Mouse (Mus musculus) CH12.LX (cell line): ENCODE data around the gene Fbxl17.

ENCODE experiments used
- CTCF ChIP-seq, 2 experiments: IDR thresholded peaks in 1 of 2; conservative IDR thresholded peaks in 1 of 2; 2 replicates each; pipeline ENCODE4 v1.5.1; 2011 to 2012; ENCODE audit warnings: low read depth in 2 of 2, low read length in 2 of 2, improper control_type of control experiment in 1 of 2, inconsistent platforms in 1 of 2, mild to moderate bottlenecking in 1 of 2, moderate library complexity in 1 of 2
- EP300 ChIP-seq: IDR thresholded peaks from 2 replicates; pipeline ENCODE4 v1.6.1; 2011; ENCODE audit warnings: low read length, improper control_type of control experiment
- GABPA ChIP-seq: IDR thresholded peaks from 2 replicates; pipeline ENCODE4 v1.6.1; 2012; ENCODE audit warnings: low read depth, low read length, improper control_type of control experiment, inconsistent platforms; ENCODE audit not compliant: insufficient replicate concordance
- MAX ChIP-seq: IDR thresholded peaks from 2 replicates; pipeline ENCODE4 v1.6.1; 2011; ENCODE audit warnings: low read length, improper control_type of control experiment
- MEF2A ChIP-seq: IDR thresholded peaks from 2 replicates; pipeline ENCODE4 v1.6.1; 2014; ENCODE audit warnings: low read depth, mild to moderate bottlenecking, inconsistent platforms, low read length, improper control_type of control experiment, borderline replicate concordance
- NRF1 ChIP-seq: IDR thresholded peaks from 2 replicates; pipeline ENCODE4 v1.6.1; 2014; ENCODE audit warnings: low read depth, mild to moderate bottlenecking, inconsistent platforms, low read length, improper control_type of control experiment, moderate library complexity

GRCm38 (mm10) chr17:63107515-63107914 is 392.3 kb downstream of the Fbxl17 start:
- no peak for TF ChIP-seq GABPA
- no peak for TF ChIP-seq CTCF (conservative IDR thresholded peaks at IDR 0.05 in 1 of 2, IDR thresholded peaks at IDR 0.05 in 1 of 2; ENCODE audit: low read depth in 2 of 2, low read length in 2 of 2)
- no peak for TF ChIP-seq MAX
- TF ChIP-seq NRF1: no peak
- TF ChIP-seq EP300: no peak
- no peak for TF ChIP-seq MEF2A
